Mouse (Mus musculus) liver, embryonic 13.5 days (tissue): ENCODE measurements at regions not wholly inside any gene's neighbourhood (a gene's known extent, or its start where the extent isn't known, plus 50 kb on each side); places are given as distances from the start of the nearest gene placed in this dataset.

Source experiments
- ATAC-seq: fragments of 200-750 bp; cut with Nextera tagmentation; 2 replicates; pipeline ENCODE4 v1.8.0; 2017; ENCODE audit warnings: low read depth, mild to moderate bottlenecking, moderate number of reproducible peaks, moderate library complexity
- DNase-seq: peaks from one replicate; pipeline ENCODE4 v3.0.0; 2022
- H3K27ac ChIP-seq: fragments of 300-500 bp; sonication (generic); 2 replicates; pipeline ENCODE4 v1.5.1; 2015; ENCODE audit warnings: moderate library complexity, mild to moderate bottlenecking, inconsistent platforms
- H3K27me3 ChIP-seq: fragments of 300-500 bp; sonication (generic); 2 replicates; pipeline ENCODE4 v1.6.1; 2015; ENCODE audit warnings: mild to moderate bottlenecking, inconsistent platforms
- H3K36me3 ChIP-seq: fragments of 300-500 bp; sonication (generic); 2 replicates; pipeline ENCODE4 v1.6.1; 2015; ENCODE audit warnings: mild to moderate bottlenecking, inconsistent platforms
- H3K4me1 ChIP-seq: fragments of 300-500 bp; sonication (generic); replicated peaks from 2 replicates; pipeline ENCODE4 v1.6.1; 2015; ENCODE audit warnings: inconsistent platforms
- H3K4me2 ChIP-seq: fragments of 300-500 bp; sonication (generic); 2 replicates; pipeline ENCODE4 v1.6.1; 2015; ENCODE audit warnings: inconsistent platforms, mild to moderate bottlenecking, moderate library complexity
- H3K4me3 ChIP-seq: fragments of 300-500 bp; sonication (generic); replicated peaks from 2 replicates; pipeline ENCODE4 v1.5.1; 2015; ENCODE audit warnings: mild to moderate bottlenecking, inconsistent platforms
- H3K9ac ChIP-seq: fragments of 300-500 bp; sonication (generic); 2 replicates; pipeline ENCODE4 v1.6.1; 2015; ENCODE audit warnings: mild to moderate bottlenecking, inconsistent platforms
- H3K9me3 ChIP-seq: fragments of 300-500 bp; sonication (generic); replicated peaks from 2 replicates; pipeline ENCODE4 v1.6.1; 2016; ENCODE audit warnings: inconsistent platforms
- WGBS: fragments of 180-500 bp; shearing (Covaris S2); methylation state at CpG from one replicate; pipeline ENCODE4 v1.1.7; 2015; ENCODE audit not compliant: insufficient replicate concordance; 5-methylcytosine and 5-hydroxymethylcytosine counted together

DNA sequence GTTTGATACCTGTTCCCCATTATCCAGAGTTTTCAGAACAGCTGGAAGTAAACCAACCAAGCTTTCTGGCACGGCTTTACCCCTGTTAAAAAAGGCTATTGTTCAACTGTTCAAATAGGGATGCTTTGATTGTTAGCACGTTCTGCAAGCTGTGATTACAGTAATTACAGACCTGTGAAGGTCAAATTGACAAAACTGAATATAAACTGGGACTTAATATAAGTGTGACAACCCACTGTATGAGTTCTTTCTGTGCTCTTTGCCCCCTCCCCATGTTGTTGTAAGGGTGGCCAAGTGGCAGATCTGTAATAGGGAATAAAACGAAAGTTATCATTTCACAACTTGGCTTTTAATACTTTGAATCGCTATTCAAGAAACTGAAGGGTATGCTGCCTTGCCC, 105.0 kb upstream of the 4933415F23Rik start:
- Histone ChIP-seq H3K27ac (no peak overlapping the region), H3K4me2 (no peak overlapping the region), H3K9me3 (no peaks in the 10 kb centered on the region), H3K4me1 (no peaks in the 10 kb centered on the region), H3K27me3 (no peaks in the 10 kb centered on the region), H3K36me3 (no peaks in the 10 kb centered on the region), H3K9ac (no peak overlapping the region), H3K4me3 (no peak overlapping the region)
- WGBS, result 55% methylated on average over 4 of the region's 4 CpGs
- ATAC-seq (no peak), DNase-seq (no peak)

DNA sequence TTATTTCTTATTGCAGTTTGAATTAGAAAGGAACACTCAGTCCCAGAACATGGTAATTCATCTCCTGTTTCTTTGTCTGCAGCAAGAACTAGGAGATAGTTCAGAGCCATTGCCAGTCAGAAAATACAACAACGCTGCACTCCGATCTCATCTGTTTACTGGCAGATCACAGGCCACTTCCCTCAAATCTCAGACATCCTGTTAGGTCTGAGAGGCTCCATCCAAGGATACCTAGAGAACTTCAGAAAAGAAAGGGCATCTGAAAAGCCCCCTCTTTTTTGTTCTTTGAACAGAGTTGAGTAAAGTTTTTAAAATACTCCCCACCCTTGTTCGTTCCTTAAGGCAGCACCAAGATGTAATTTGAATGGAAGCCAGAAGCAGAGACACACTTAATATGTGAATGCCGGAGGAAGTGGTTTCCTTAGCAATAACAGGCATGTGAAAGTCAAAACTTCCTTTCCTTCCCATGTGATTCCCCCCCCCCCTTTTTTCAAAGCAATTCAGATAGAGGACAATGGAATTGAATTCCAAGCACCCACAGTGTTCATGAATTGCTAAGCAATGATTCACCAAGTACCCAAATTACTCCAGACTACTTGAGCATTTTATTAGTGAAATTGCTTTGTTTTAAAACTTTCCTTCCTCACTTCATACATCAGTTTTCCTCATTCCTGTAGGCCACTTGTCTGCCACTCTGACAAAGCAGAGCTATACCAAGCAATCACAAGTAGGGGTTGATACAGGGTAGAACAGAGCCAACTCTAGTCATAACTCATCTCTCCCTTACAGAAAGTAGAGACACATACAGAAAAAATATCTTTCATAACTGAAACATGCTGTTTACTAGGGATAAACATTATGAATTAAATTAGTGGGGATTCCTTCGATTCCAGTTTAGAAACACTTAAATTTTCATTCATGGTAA, 100.7 kb upstream of the 4933415F23Rik start:
- no peak overlapping the region for H3K4me2 ChIP-seq
- no peak for DNase-seq

DNA sequence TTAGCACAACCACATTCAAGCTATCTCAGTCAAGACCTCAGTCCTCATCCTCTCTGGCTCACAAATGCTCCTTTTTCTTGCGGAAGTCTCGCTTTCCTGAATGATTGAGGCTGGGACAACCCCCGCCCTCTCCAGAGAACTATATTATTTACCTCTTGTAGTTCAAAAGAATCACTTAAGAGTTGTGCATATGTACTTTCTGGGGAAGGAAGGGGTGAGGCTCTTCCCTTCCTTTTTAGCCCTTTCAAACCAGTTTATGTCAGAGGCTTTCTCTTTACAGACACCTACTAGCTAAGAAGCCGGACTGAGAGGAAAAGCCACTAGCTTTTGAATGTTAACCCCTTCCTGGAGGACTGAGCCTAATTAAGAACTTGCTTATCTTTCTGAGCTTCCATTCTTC, 98.4 kb upstream of the 4933415F23Rik start:
- Histone ChIP-seq H3K4me1 (no peaks in the 10 kb centered on the region), H3K4me2 (no peak overlapping the region), H3K4me3 (no peak overlapping the region), H3K36me3 (no peaks in the 10 kb centered on the region), H3K27ac (no peak overlapping the region), H3K9me3 (no peaks in the 10 kb centered on the region), H3K27me3 (no peaks in the 10 kb centered on the region), H3K9ac (no peak overlapping the region)
- WGBS, result 27% methylated on average over 4 of the region's 4 CpGs
- no peak for DNase-seq
- ATAC-seq, result no peak

More for the DNA sequence above, 100.7 kb upstream of the 4933415F23Rik start:
- Histone ChIP-seq H3K9me3 (no peaks in the 10 kb centered on the region), H3K27ac (no peak overlapping the region), H3K36me3 (no peaks in the 10 kb centered on the region), H3K9ac (no peak overlapping the region), H3K4me1 (no peaks in the 10 kb centered on the region), H3K27me3 (no peaks in the 10 kb centered on the region), H3K4me3 (no peak overlapping the region)
- WGBS, result 33% methylated on average over 5 of the region's 5 CpGs
- ATAC-seq, result no peak

DNA sequence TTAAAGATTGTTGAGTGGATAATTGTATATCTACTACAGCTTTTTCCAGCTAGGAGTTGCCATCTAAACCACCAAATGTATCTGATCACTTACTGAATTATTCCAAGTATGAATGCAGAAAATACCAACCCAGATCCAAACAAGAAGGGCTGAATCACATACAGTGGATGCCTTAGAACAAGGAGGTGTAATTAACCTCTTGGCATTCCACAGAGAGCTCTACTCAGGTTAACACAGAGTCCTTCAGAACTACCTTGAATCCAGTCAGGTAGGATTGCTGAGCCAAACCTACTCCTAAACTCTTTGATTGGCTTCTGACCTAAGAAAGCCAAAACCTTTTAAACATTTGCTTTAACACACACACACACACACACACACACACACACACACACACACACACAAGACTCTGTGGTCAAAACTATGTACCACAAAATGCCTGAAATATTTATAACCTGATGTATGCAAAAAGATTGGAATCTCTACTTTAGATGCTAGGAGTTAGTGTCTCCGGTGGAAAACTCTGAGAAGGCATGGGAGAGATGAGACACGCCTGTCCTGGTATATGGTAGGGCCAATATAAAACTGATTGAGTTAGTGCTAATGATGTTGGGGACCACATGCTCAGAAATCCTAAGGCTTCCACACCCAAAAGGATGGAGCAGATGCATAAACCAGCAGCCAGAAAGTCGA, 88.4 kb upstream of the 4933415F23Rik start:
- Histone ChIP-seq H3K9me3 (no peaks in the 10 kb centered on the region), H3K27me3 (no peaks in the 10 kb centered on the region), H3K27ac (no peak overlapping the region), H3K4me3 (no peak overlapping the region), H3K36me3 (no peaks in the 10 kb centered on the region), H3K9ac (no peak overlapping the region), H3K4me2 (no peak overlapping the region), H3K4me1 (no peaks in the 10 kb centered on the region)
- no peak for DNase-seq
- 53% methylated on average over 3 of the region's 3 CpGs for WGBS
- no peak for ATAC-seq

DNA sequence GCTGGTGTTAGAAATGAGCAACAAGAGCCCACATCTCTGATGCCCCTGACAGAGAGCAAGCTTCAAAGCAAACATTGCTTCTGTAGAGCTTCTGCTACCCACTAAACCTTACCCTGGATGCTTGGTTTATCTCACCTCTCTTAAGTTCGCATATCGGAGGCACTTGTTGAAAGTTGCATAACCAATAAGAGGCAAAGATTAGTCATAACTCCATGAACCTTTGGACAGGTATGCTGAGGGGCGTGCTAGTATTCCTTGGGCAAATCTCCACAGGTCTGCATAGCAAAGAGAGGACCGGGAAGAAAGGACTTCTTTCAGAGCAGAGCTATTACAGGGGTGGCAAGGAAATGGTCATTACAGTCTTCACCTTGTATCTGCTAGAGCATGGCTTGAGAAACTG, 87.7 kb upstream of the 4933415F23Rik start:
- Histone ChIP-seq H3K9me3 (no peaks in the 10 kb centered on the region), H3K36me3 (no peaks in the 10 kb centered on the region), H3K4me3 (no peak overlapping the region), H3K9ac (no peak overlapping the region), H3K4me1 (no peaks in the 10 kb centered on the region), H3K27me3 (no peaks in the 10 kb centered on the region), H3K27ac (no peak overlapping the region), H3K4me2 (no peak overlapping the region)
- no peak for ATAC-seq
- WGBS, result 75% methylated on average over 4 of the region's 4 CpGs
- no peak for DNase-seq

DNA sequence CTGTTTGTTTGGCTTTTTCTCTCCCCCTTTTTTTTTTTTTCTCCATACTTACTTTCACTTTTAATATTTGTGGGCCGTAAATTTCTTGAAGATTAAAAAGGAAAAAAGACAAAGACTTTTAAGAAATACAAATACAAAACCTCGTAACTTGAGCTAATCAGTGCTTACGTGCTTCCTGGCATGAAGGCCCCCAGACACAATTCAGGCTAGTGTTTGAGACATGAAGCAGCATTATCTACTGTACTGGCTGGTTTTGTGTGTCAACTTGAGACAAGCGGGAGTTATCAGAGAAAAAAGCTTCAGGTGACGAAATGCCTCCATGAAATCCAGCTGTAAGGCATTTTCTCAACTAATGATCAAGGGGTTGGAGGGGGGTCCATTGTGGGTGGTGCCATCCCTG, 86.2 kb upstream of the 4933415F23Rik start:
- peak overlapping the region; percentile 65 for H3K27ac ChIP-seq
- 34% methylated on average over 5 of the region's 5 CpGs for WGBS
- ATAC-seq, result no peak
- no peaks in the 10 kb centered on the region for H3K9me3 ChIP-seq
- H3K4me2 ChIP-seq, result peak overlapping the region; percentile 24; the same call in 1 of the 2 replicates
- no peak for DNase-seq
- no peak overlapping the region for H3K4me3 ChIP-seq
- H3K36me3 ChIP-seq, result no peaks in the 10 kb centered on the region
- H3K9ac ChIP-seq, result no peak overlapping the region
- no peaks in the 10 kb centered on the region for H3K4me1 ChIP-seq
- no peaks in the 10 kb centered on the region for H3K27me3 ChIP-seq

DNA sequence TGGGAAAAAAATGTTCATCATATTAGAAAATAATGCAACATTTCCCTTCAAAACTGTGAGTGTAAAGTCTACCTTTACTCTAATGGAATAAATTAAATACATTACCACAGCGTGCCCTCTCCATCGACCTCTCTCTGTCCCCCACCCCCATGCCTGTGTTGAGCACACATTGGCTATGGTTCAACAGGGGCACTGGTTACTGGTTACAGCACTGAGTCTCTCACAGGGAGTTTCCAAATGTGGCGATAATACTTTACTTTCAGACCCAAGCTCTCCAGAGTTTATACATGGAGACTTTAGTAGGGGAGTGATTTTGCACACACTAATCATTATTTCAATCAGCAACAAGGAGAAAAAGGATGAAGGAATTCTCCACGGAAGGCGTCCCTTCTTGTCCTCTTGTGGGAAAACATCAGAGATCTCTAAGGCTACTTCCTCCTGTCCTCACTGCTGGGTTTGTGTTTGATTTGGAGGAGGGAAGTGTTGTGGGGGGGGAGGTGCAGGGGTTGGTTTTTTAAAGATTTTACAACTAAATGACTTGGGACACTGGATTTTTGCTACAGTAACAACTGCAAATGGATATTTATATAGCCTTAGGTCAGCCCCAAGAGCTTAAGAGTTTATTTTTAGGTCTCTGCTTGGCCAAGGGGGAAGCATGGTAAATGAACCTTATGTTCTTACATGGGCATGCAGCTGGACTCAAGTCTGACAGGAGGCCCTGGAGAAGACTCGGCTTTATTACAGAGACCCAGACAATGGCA, 85.6 kb upstream of the 4933415F23Rik start:
- WGBS, result 39% methylated on average over 6 of the region's 6 CpGs
- Histone ChIP-seq H3K27me3 (no peaks in the 10 kb centered on the region), H3K9me3 (no peaks in the 10 kb centered on the region), H3K4me2 (0 out of 2 replicates have a peak overlapping the region, but pooled peaks have one; percentile 24), H3K4me3 (no peak overlapping the region), H3K27ac (peak overlapping the region; percentile 65), H3K36me3 (no peaks in the 10 kb centered on the region), H3K9ac (no peak overlapping the region), H3K4me1 (no peaks in the 10 kb centered on the region)
- ATAC-seq, result peak; percentile 87
- no peak for DNase-seq

DNA sequence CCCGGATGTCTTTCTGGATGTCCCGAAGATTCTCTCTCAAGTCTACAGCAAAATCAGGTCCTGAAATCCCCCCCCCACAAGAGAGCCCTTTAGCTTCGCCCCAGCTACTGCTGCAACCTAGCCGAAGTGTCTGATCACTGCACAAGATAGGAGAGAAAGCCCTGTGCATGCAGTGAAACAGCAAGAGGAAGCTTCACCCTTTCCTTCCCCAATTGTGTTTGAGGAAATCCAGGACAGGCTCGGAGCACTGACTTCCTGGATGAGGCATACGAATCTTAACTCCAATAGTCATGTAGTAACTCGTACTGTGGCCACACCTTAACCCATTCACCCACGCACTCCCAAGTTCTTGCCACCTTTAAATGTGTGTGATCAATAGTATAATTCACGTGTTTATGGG, 82.7 kb upstream of the 4933415F23Rik start:
- ATAC-seq (peak; percentile 35; the same call in 1 of the 2 replicates), DNase-seq (no peak)
- no peaks in the 10 kb centered on the region for H3K36me3 ChIP-seq
- H3K27ac ChIP-seq, result no peak overlapping the region
- H3K4me2 ChIP-seq, result no peak overlapping the region
- H3K9me3 ChIP-seq, result no peaks in the 10 kb centered on the region
- no peaks in the 10 kb centered on the region for H3K27me3 ChIP-seq
- H3K4me3 ChIP-seq, result no peak overlapping the region
- no peak overlapping the region for H3K9ac ChIP-seq
- no peaks in the 10 kb centered on the region for H3K4me1 ChIP-seq
- WGBS, result 28% methylated on average over 9 of the region's 9 CpGs

DNA sequence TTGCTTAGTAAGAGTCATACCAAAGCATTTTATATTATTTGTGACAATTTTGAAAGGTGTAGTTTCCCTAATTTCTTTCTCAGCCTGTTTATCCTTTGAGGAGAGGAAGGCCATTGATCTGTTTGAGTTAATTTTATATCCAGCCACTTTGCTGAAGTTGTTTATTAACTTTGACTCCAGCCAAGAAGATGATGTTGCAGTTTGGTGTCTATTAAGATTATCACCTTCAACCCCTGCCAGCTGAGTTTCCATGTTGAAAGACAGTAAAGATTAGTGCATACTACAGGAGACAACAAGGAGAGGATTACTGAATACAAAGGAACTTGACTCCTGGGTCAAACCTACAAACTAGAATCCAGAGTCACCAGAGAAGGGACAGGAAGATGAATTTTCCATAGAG, 80.5 kb upstream of the 4933415F23Rik start:
- Histone ChIP-seq H3K4me1 (no peaks in the 10 kb centered on the region), H3K4me3 (no peak overlapping the region), H3K9me3 (no peaks in the 10 kb centered on the region), H3K27me3 (no peaks in the 10 kb centered on the region), H3K4me2 (no peak overlapping the region), H3K36me3 (no peaks in the 10 kb centered on the region), H3K9ac (no peak overlapping the region), H3K27ac (no peak overlapping the region)
- DNase-seq (no peak), ATAC-seq (no peak)

DNA sequence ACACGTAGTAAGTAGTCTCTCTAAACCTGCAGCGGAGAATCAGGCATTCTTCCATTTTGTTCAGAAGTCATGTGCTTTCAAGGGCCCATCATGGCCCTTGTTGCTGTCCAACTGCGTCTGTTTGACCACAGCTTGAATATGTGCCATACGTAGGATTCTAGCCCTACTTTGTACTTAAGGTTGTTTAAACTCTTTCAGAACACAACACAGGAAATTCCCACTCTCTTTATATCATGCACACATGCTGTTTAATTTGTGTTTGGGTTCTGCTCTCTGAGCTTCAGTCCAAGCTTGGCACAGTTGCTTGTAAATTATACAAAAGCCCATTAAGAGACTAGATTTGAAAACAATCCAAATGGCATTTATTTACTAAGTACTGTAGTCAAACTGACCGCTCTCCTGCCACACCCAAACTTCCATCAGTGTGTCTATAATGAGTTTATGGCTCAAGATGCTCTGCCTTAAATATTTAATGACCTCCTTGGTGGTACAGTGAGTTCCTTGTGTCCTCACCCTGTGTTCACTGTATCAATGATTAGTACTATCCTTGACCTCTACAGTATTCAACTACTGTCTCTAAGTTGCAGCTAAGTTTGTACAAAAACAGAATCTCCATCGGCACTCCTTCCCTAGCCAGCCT, 76.4 kb upstream of the 4933415F23Rik start:
- H3K9ac ChIP-seq, result no peak overlapping the region
- DNase-seq, result no peak
- no peak overlapping the region for H3K27ac ChIP-seq
- H3K4me1 ChIP-seq, result no peaks in the 10 kb centered on the region
- H3K4me3 ChIP-seq, result no peak overlapping the region
- no peaks in the 10 kb centered on the region for H3K9me3 ChIP-seq
- WGBS, result 67% methylated on average over 6 of the region's 6 CpGs
- H3K36me3 ChIP-seq, result no peaks in the 10 kb centered on the region
- ATAC-seq, result no peak
- no peaks in the 10 kb centered on the region for H3K27me3 ChIP-seq
- no peak overlapping the region for H3K4me2 ChIP-seq

DNA sequence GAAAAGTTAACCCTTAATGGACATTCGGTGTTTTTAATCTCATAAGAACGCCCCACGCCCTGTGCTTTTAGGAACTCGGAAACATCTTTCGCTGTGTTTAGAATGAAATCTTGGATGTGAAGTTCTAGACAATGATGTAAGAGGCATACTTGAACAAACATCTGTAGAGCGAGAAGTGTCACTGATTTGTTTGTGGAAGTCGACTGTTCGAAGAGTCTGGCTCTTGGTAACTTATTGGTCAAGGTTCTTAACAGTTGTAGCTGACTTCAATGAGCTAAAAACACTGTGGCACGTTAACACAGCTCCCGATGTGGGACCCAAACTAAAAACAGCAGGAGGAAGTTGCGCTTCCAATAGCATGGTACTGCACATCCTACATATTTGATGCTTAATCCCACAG, 72.0 kb upstream of the 4933415F23Rik start:
- H3K9me3 ChIP-seq, result no peaks in the 10 kb centered on the region
- no peaks in the 10 kb centered on the region for H3K4me1 ChIP-seq
- WGBS, result 75% methylated on average over 11 of the region's 11 CpGs
- no peak overlapping the region for H3K4me3 ChIP-seq
- no peaks in the 10 kb centered on the region for H3K27me3 ChIP-seq
- H3K27ac ChIP-seq, result no peak overlapping the region
- no peak for DNase-seq
- ATAC-seq, result no peak
- H3K36me3 ChIP-seq, result no peaks in the 10 kb centered on the region
- no peak overlapping the region for H3K9ac ChIP-seq
- no peak overlapping the region for H3K4me2 ChIP-seq
